Mouse (Mus musculus): ENCODE data around the gene Taok3. TPM values are rescaled to one million over a fixed set of nuclear protein-coding genes. Genes with fewer than 3 reads are reported as not detected.

Taok3 gene
- polyA plus RNA-seq, 1 experiment = 5.1 TPM

GRCm38 (mm10) chr5:117123102-117123501 is 3.2 kb downstream of the Taok3 start:
- peaks cover 73% of the 10 kb centered on the region for H3K4me1 ChIP-seq (ENCODE audit: control insufficient read depth)
- TF ChIP-seq GATA1 (IDR thresholded peaks at IDR 0.05; ENCODE audit: low read length) (no peak), TAL1 (IDR thresholded peaks at IDR 0.05; ENCODE audit: low read length) (no peak)
- peaks cover 24% of the 10 kb centered on the region for H3K9me3 ChIP-seq (ENCODE audit: control insufficient read depth, low read length)
- peaks cover 37% of the 10 kb centered on the region for H3K36me3 ChIP-seq (ENCODE audit: control insufficient read depth)
- no peak overlapping the region for H3K4me3 ChIP-seq (replicated peaks)
- H3K27me3 ChIP-seq (ENCODE audit: control insufficient read depth) = no peaks in the 10 kb centered on the region

DNA sequence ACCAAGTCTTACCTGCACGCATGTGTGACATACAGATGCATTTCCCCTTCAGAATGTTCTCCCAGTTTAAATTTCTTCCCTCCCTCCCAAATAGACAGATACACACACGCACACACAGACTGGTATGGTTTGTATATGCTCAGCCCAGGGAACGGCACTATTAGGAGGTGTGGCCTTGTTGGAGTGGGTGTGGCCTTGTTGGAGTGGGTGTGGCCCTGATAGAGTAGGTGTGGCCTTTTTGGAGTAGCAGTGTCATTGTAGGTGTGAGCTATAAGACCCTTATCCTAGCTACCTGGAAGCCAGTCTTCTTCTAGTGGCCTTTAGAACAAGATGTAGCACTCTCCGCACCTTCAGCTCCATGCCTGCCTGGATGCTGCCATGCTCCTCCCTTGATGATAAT is 3.9 kb downstream of the Taok3 start:
- H3K9me3 ChIP-seq (ENCODE audit: control insufficient read depth, low read length) = peaks cover 24% of the 10 kb centered on the region
- H3K36me3 ChIP-seq (ENCODE audit: control insufficient read depth) = peaks cover 43% of the 10 kb centered on the region
- TF ChIP-seq TAL1 (IDR thresholded peaks at IDR 0.05; ENCODE audit: low read length) = no peak
- H3K4me3 ChIP-seq (replicated peaks) = no peak overlapping the region
- no peaks in the 10 kb centered on the region for H3K27me3 ChIP-seq (ENCODE audit: control insufficient read depth)
- peaks cover 66% of the 10 kb centered on the region for H3K4me1 ChIP-seq (ENCODE audit: control insufficient read depth)

- Histone ChIP-seq H3K4me1 (ENCODE audit: control insufficient read depth) (peaks cover 61% of the 10 kb centered on the region), H3K27me3 (ENCODE audit: control insufficient read depth) (no peaks in the 10 kb centered on the region), H3K9me3 (ENCODE audit: control insufficient read depth, low read length) (peaks cover 24% of the 10 kb centered on the region), H3K4me3 (replicated peaks) (no peak overlapping the region), H3K36me3 (ENCODE audit: control insufficient read depth) (peaks cover 57% of the 10 kb centered on the region)
- TF ChIP-seq TAL1 (IDR thresholded peaks at IDR 0.05; ENCODE audit: low read length) (no peak), GATA1 (IDR thresholded peaks at IDR 0.05; ENCODE audit: low read length) (no peak)
Measured at GRCm38 (mm10) chr5:117125482-117126346, 5.8 kb downstream of the Taok3 start.

- TF ChIP-seq TAL1 (IDR thresholded peaks at IDR 0.05; ENCODE audit: low read length) = no peak
- no peak for TF ChIP-seq GATA1 (IDR thresholded peaks at IDR 0.05; ENCODE audit: low read length)
- peaks cover 24% of the 10 kb centered on the region for H3K9me3 ChIP-seq (ENCODE audit: control insufficient read depth, low read length)
- H3K36me3 ChIP-seq (ENCODE audit: control insufficient read depth) = peaks cover 65% of the 10 kb centered on the region
- H3K27me3 ChIP-seq (ENCODE audit: control insufficient read depth) = no peaks in the 10 kb centered on the region
- H3K4me1 ChIP-seq (ENCODE audit: control insufficient read depth) = peaks cover 56% of the 10 kb centered on the region
- H3K4me3 ChIP-seq (replicated peaks) = no peak overlapping the region
Measured at GRCm38 (mm10) chr5:117127051-117127450, 7.1 kb downstream of the Taok3 start.

- Histone ChIP-seq H3K4me1 (ENCODE audit: control insufficient read depth) (peaks cover 55% of the 10 kb centered on the region), H3K36me3 (ENCODE audit: control insufficient read depth) (peaks cover 47% of the 10 kb centered on the region), H3K4me3 (replicated peaks) (no peak overlapping the region), H3K9me3 (ENCODE audit: control insufficient read depth, low read length) (peaks cover 5% of the 10 kb centered on the region), H3K27me3 (ENCODE audit: control insufficient read depth) (no peaks in the 10 kb centered on the region)
- TF ChIP-seq GATA1 (IDR thresholded peaks at IDR 0.05; ENCODE audit: low read length) (no peak), TAL1 (IDR thresholded peaks at IDR 0.05; ENCODE audit: low read length) (no peak)
Measured at GRCm38 (mm10) chr5:117130726-117131125, 10.8 kb downstream of the Taok3 start.

DNA sequence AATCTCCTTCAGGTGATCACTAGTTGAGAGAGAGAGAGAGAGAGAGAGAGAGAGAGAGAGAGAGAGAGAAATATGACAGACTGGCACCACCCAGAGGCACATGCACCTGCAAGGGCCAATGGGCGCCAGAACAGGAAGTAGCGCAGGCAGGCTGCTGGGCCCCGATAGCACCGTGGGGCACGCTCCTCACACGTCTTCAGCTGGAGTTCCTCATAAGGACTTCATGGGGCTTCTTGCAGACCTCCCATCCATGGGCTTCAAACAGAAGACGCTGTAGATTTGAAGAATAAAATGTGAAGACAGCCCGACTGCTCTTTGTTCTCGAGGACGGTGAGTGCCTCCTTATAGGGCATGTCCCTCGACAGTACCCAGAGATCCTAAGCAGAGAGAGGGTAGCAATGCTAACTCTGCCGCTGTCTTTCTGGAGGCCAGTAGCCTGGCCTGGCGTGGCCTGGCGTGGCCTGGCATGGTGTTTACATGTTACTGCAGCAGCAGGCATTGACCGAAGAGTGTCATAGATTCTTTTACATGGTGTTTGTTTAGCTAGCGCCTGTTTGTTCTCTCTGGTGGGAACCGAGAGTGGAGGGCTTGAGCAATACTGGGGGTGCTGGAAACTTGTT is 13.6 kb downstream of the Taok3 start:
- Histone ChIP-seq H3K4me3 (replicated peaks) (peak overlapping the region; percentile 85), H3K36me3 (ENCODE audit: control insufficient read depth) (peaks cover 51% of the 10 kb centered on the region), H3K9me3 (ENCODE audit: control insufficient read depth, low read length) (no peaks in the 10 kb centered on the region), H3K4me1 (ENCODE audit: control insufficient read depth) (peaks cover 73% of the 10 kb centered on the region), H3K27me3 (ENCODE audit: control insufficient read depth) (no peaks in the 10 kb centered on the region)
- TF ChIP-seq GATA1 (IDR thresholded peaks at IDR 0.05; ENCODE audit: low read length) = peak; percentile 53
- peak; percentile 63 for TF ChIP-seq TAL1 (IDR thresholded peaks at IDR 0.05; ENCODE audit: low read length)

DNA sequence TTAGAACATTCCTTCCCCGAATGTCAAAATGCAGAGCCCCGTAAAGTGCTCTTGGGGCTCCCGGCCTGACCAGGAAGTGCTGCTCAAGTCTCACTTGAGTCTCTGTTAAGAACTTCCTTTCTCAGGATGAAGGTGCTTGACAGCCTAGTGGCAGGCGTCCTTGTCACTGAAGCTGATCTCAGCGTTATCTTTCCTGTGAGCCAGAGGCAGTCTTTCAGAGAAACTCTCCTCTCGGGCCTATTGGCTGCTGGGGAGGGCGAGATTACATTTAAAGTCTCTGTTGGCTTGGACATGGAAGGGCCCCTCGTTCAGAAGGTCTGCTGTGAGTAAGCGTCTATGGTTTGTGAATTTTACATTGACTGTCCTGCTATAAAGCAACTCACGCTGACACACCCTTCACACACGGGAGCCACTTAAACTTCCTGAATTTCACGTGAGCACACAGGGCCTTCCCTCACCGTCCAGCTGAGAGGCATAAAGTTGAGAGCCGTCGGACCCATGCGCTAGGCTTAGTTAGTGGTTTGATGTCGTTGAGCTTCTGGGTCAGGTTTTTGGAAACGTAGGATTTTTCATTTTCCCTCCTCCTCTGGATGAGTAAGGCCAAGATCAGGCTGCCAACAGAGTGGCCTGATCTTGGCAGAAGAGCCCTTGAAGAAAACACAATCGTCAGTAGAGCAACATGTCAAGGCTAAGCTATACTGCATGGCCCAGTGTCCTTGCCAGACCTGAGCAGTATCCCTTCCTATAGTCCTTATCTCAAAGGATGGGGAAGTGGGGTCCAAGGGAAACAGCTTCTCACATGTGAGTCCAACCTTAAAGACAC is 14.3 kb downstream of the Taok3 start:
- Histone ChIP-seq H3K4me3 (replicated peaks) (peak overlapping the region; percentile 85), H3K4me1 (ENCODE audit: control insufficient read depth) (peaks cover 80% of the 10 kb centered on the region), H3K9me3 (ENCODE audit: control insufficient read depth, low read length) (no peaks in the 10 kb centered on the region), H3K27me3 (ENCODE audit: control insufficient read depth) (no peaks in the 10 kb centered on the region), H3K36me3 (ENCODE audit: control insufficient read depth) (peaks cover 49% of the 10 kb centered on the region)
- TF ChIP-seq TAL1 (IDR thresholded peaks at IDR 0.05; ENCODE audit: low read length) = no peak
- peak; percentile 93 for TF ChIP-seq GATA1 (IDR thresholded peaks at IDR 0.05; ENCODE audit: low read length)

- no peak for TF ChIP-seq TAL1 (IDR thresholded peaks at IDR 0.05; ENCODE audit: low read length)
- TF ChIP-seq GATA1 (IDR thresholded peaks at IDR 0.05; ENCODE audit: low read length) = no peak
- H3K36me3 ChIP-seq (ENCODE audit: control insufficient read depth) = peaks cover 52% of the 10 kb centered on the region
- peak overlapping the region; percentile 85 for H3K4me3 ChIP-seq (replicated peaks)
- no peaks in the 10 kb centered on the region for H3K27me3 ChIP-seq (ENCODE audit: control insufficient read depth)
- no peaks in the 10 kb centered on the region for H3K9me3 ChIP-seq (ENCODE audit: control insufficient read depth, low read length)
- H3K4me1 ChIP-seq (ENCODE audit: control insufficient read depth) = peaks cover 87% of the 10 kb centered on the region
Measured at GRCm38 (mm10) chr5:117134889-117135456, 15.0 kb downstream of the Taok3 start.
